Mouse (Mus musculus) hindbrain, embryonic 14.5 days (tissue): ENCODE results near the gene Hmgcll1. TPM values are rescaled to one million over a fixed set of nuclear protein-coding genes. Genes with fewer than 3 reads are reported as not detected.

Experiments used
- ATAC-seq: fragments of 200-750 bp; cut with Nextera tagmentation; 2 replicates; pipeline ENCODE4 v1.8.0; 2017; ENCODE audit warnings: moderate number of reproducible peaks, mild to moderate bottlenecking, moderate TSS enrichment, moderate library complexity; ENCODE audit not compliant: low FRiP score
- DNase-seq: peaks from one replicate; pipeline ENCODE4 v3.0.0-alpha.2; 2015; ENCODE audit warnings: low spot score
- H3K27ac ChIP-seq: fragments of 300-500 bp; sonication (generic); 2 replicates; pipeline ENCODE4 v1.5.1; 2014; ENCODE audit warnings: mild to moderate bottlenecking, moderate library complexity
- H3K27me3 ChIP-seq: fragments of 300-500 bp; sonication (generic); 2 replicates; pipeline ENCODE4 v1.6.1; 2014; ENCODE audit warnings: mild to moderate bottlenecking, low read length, mixed read lengths; ENCODE audit not compliant: control insufficient read depth, insufficient read depth
- H3K36me3 ChIP-seq: fragments of 300-500 bp; sonication (generic); replicated peaks from 2 replicates; pipeline ENCODE4 v1.6.1; 2014; ENCODE audit not compliant: control insufficient read depth, insufficient read depth
- H3K4me1 ChIP-seq: fragments of 300-500 bp; sonication (generic); replicated peaks from 2 replicates; pipeline ENCODE4 v1.6.1; 2014; ENCODE audit warnings: antibody characterized with exemption, low read length, mixed read lengths; ENCODE audit not compliant: control insufficient read depth, insufficient read depth
- H3K4me2 ChIP-seq: fragments of 300-500 bp; sonication (generic); replicated peaks from 2 replicates; pipeline ENCODE4 v1.6.1; 2014; ENCODE audit warnings: mild to moderate bottlenecking, moderate library complexity
- H3K4me3 ChIP-seq: fragments of 300-500 bp; sonication (generic); replicated peaks from 2 replicates; pipeline ENCODE4 v1.5.1; 2014; ENCODE audit warnings: mild to moderate bottlenecking, low read length
- H3K9ac ChIP-seq: fragments of 300-500 bp; sonication (generic); 2 replicates; pipeline ENCODE4 v1.6.1; 2014
- H3K9me3 ChIP-seq: fragments of 300-500 bp; sonication (generic); 2 replicates; pipeline ENCODE4 v1.6.1; 2016; ENCODE audit warnings: low read length; ENCODE audit not compliant: control insufficient read depth
- WGBS: fragments of 180-500 bp; shearing (Covaris S2); extraction: QIAGEN DNeasy Blood & Tissue Kit; methylation state at CpG from one replicate; pipeline ENCODE4 v1.1.7; 2014; 5-methylcytosine and 5-hydroxymethylcytosine counted together
- polyA plus RNA-seq: library from polyadenylated mRNA; unstranded; fragments of >200 nt; fragmentation: Nextera tagmentation; extraction: Ambion mirVana; gene quantifications from 2 replicates; pipeline ENCODE4 v1.2.1, GENCODE M21; 2014

Hmgcll1 gene
- polyA plus RNA-seq, 1 experiment from 2014 or later = 26.4 TPM

GRCm38 (mm10) chr9:76172686-76173295 lies 158.1 kb downstream of the Hmgcll1 start:
- ATAC-seq = no peak
- WGBS = 87% methylated on average over 5 of the region's 5 CpGs
- Histone ChIP-seq H3K4me1 (no peaks in the 10 kb centered on the region), H3K27ac (no peak overlapping the region), H3K36me3 (no peaks in the 10 kb centered on the region), H3K9me3 (no peaks in the 10 kb centered on the region), H3K27me3 (no peaks in the 10 kb centered on the region), H3K4me2 (no peak overlapping the region), H3K9ac (no peak overlapping the region), H3K4me3 (no peak overlapping the region)
- no peak for DNase-seq

GRCm38 (mm10) chr9:76179221-76179620 lies 164.6 kb downstream of the Hmgcll1 start:
- Histone ChIP-seq H3K36me3 (no peaks in the 10 kb centered on the region), H3K27me3 (no peaks in the 10 kb centered on the region), H3K9me3 (no peaks in the 10 kb centered on the region), H3K4me3 (no peak overlapping the region), H3K4me2 (no peak overlapping the region), H3K4me1 (no peaks in the 10 kb centered on the region), H3K9ac (no peak overlapping the region), H3K27ac (no peak overlapping the region)
- no peak for DNase-seq
- no peak for ATAC-seq

Other genes with a start within 250 kb of the Hmgcll1 start
- gene Bmp5, start 239.5 kb upstream of the Hmgcll1 start, polyA plus RNA-seq = 3.9 and 5.4 TPM in 2 replicates
- gene Gfral, start 198.8 kb downstream of the Hmgcll1 start, polyA plus RNA-seq = not detected in 2 replicates